Mouse (Mus musculus) embryonic fibroblast, embryonic 13.5 days (primary cell): ENCODE data around the gene Vnn3.

Experiments
- CTCF ChIP-seq: IDR thresholded peaks from 2 replicates; pipeline ENCODE4 v1.5.1; 2011; ENCODE audit warnings: mild to moderate bottlenecking, control low read depth, low read length, moderate library complexity, borderline replicate concordance; ENCODE audit not compliant: insufficient read depth
- POLR2A ChIP-seq: IDR thresholded peaks from 2 replicates; pipeline ENCODE4 v1.6.1; 2011; ENCODE audit warnings: low read depth, mild to moderate bottlenecking, control low read depth, low read length, moderate library complexity

DNA sequence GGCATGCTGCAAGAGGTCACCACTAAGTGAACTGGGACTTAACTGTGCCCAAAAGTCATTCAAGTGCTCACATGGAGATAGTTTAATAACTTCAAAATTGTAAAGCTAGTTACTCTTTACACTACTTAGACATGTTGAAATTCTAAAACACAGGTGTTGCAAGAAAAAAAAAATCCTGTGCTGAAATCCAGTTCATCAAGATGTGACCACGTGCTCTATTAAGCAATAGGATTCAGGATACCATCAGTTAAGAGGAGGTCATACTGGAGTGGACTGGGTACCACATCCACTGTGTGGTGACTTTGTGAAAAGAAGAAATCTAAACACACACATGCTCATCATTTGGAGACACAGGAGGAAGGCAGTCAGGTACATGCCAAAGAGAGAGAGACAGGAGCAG is 41.7 kb downstream of the Vnn3 start:
- TF ChIP-seq CTCF: no peak
- no peak for TF ChIP-seq POLR2A
